Mouse (Mus musculus) embryo, embryonic 10.5 days (tissue): ENCODE data around the gene Zfp984.
A peak's percentile ranks its signal among the peaks of the same experiment; 100 is the strongest.
"Not testable (repeated sequence)": the region's sequence is repeated elsewhere in the genome, so short reads cannot be mapped to it uniquely, and the experiment has no call there.

Experiments used
- DNase-seq: peaks from one replicate; pipeline ENCODE4 v3.0.0-alpha.2; 2015; ENCODE audit warnings: low spot score

Zfp984 gene

DNA sequence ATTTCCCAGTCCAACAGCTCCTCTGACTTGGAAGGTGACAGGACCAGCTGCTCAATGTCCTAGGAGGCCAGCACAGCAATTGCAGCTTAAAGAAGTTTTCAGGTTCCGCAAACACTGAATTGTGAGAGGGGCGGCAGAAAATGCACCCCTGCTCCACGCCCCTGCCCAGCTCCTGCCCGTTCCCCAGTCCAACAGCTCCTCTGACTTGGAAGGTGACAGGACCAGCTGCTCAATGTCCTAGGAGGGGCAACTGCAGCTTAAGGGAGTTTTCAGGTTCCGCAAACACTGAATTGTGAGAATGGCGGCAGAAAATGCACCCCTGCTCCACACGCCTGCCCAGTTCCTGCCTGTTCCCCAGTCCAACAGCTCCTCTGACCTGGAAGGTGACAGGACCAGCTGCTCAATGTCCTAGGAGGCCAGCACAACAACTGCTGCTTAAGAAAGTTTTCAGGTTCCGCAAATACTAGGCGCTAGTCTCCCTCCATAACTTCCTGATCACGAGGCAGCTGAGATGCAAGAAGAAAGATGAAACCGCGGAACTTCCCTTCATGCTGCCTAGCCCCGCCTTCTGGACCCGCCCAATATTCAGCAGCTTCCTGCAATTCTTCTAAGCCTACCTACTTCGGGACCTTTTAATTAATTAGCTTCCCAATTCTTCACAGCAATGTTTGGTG is at the start of gene Zfp984:
Gene Zfp984 (minus strand): TSS at position 497 of the 674 bp plus-strand sequence.
- peak; percentile 83 for DNase-seq

DNA sequence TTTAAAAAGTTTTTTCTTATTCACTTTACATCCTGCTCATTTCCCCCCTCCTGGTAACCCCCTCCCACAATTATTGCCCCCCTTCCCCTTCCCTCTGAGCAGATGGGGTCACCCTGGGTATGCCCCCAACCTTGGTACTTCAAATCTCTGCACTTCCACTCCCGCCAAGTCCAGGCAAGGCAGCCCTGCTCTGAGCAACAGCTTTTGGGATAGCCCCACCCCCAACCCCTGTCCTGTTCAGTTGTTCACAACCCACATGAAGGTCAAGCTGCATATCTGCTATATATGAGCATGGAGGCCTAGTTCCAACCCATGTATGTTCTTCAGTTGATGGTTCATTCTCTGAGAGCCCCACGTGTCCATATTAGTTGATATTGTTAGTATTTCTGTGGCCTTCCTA is 41.2 kb upstream of the Zfp984 start:
- no peak for DNase-seq

DNA sequence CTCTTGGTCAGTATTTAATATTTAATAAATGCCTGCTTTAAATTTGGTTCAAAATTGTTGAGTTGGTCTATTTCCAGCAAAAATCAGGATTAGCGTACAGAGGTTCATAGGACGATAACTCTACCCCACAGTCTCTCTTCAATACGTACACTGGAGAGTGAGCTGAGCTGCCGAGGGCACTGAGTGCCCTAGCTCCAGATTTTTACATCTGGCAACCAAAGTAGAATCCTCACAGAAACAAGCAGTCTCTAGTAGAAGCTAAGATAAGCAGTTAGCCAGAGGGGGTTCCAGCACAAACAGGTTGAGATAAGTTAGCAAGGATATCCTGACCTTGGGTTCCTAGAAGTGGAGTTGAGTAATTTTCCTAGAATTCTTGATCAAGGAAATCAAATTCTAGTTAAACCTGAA is 39.0 kb upstream of the Zfp984 start:
- no peak for DNase-seq

DNA sequence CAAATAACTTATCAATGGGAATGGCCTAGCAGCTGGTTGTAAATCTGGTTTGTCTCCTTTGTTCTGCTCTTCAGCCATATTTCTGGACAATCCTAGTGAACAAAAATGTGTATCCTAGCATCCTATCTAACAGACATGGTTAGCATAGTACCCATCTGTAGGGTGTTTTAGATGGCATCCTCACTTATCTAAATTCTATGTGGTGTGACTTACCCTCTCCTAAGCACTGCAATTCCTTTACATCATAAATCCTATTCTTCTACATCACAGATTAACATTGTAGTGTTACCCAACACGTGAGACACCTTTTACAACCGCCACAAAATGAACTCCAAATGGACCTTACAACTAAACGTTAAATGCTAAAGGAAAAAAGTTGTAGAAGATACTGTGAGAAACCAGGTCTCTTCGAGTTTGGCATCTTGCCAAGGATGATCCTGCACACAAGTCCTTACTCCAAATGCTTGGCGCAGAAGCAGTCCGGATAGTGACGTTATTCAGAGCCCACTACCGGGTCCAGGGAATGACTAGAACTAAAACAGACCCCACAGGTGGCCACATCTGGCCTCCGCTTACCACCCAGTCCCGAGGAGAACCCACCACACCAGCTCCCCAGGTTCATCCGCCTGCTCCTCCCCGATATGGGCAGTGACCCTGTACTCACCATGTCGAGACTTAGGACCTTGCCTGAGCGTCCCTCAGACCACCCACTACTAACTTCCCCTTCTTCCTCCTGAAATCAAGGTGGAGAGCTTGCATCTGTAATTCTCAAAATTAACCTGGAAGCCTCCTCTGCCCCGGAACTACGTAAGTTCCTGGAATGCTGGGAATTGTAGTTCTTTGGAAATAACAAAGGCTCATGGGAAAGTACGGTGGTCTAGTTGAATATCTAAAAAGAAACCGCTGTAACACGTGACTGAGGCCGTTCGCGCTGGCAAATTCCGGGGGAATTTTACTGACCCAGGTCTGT is 38.3 kb upstream of the Zfp984 start, which contains the start of gene Zfp933:
Gene Zfp933 (minus strand): TSS at position 753 of the 970 bp plus-strand sequence.
- DNase-seq: peak; percentile 96

DNA sequence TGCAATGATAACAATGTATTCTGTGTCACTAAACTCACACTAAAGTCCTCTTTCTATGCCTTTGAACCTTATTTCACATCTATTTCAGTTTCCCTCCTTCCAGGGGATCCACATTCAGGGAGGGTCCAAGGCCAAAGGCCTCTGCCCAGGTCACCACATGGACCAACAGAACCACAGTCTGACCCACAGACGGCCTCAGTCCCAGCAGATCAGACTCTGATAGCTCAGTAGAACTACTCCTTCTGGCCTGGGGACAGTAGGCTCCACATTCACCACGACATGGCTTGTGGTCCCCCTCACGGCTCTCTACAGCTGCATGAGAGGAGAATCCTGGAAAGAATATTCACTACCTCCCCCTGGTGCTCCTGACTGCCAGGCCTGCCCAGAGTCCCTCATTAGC is 33.3 kb upstream of the Zfp984 start:
- DNase-seq: no peak

DNA sequence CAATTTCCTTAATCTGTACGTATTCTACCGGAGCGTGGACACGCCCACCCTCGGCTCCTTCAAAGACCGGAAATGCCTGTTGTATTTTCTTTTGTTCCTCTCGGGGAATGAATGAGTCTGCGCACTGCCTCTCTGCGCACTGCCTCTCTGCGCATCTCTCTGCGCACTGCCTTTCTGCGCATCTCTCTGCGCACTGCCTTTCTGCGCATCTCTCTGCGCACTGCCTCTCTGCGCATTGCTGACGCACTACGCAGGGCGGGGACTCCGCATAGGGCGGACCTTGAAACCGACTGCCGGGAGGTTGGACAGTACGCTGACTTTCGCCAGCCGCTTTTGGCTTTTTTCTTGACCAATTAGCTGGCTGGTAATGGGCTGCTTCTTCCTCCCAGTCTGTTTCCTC is 29.7 kb upstream of the Zfp984 start:
- not testable (repeated sequence) for DNase-seq

DNA sequence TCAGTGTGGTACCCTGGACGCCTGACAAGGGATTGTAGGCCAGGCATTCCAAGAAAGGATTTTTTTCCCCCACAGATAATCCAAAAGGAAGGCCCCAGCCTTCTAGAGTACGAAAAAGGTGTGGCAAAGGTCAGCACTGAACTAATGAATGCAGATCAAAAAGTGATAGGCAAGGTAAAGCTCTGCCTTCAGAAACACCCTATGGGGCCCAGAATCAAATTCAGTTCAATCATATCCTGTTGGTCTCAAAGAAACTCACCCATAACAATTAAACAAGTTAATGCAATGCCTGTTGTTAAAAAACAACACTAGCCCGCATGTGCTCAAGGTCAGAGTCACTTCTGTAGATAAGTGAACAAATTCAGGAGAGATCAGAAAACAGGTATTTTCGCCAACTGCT is 14.8 kb upstream of the Zfp984 start:
- no peak for DNase-seq

DNA sequence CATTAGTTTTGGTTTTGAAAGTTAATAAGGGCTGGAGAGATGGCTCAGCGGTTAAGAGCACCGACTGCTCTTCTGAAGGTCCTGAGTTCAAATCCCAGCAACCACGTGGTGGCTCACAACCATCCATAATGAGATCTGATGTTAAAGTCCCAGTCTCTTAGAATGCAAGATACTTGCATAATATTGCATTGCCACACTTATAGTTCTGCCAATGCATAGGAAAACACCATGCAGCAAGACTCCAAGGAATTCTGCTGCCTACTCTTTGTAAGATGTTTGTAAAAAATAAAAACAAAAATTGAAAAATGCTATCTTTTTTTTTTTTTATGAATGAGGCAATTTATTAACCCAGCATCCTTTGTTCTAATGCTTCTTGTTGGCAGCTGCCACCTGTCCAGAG is 11.8 kb upstream of the Zfp984 start:
- not testable (repeated sequence) for DNase-seq

DNA sequence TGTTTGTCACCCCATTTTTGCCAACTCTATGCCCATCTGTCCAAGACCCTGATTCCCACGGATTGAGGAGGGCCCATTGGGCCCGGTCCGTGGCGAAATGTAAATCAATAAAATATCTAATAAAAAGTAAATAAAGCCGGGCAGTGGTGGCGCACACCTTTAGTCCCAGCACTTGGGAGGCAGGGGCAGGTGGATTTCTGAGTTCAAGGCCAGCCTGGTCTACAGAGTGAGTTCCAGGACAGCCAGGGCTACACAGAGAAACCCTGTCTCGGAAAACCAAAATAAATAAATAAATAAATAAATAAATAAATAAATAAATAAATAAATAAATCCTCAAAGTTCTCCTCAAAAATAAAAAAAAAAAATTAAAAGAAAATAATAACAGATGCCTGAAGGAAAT is 10.1 kb upstream of the Zfp984 start:
- DNase-seq: not testable (repeated sequence)

DNA sequence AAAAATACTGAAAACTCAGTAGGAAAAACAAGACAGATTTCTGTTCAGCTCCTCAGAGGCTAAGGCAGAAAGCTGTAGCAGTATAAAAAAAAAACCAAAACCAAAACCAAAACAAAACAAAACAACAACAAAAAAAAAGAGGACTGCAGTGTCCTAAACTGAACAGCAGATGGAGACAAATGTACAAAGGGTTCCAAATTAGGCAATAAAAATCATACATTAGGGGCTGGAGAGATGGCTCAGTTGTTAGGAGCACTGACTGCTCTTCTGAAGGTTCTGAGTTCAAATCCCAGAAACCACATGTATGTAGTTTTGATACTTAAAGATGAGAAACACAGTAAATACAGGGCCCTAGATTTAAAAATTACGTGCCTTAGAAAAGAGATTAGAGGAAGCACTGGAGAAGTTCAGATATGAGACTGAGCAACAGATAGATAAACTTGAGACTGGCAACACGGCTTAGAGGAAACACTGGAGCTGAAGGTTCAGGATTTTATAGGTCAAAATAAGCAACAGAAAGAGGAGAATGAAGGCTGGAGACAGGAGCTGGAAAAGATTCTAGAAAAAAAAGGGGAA is 5.1 kb upstream of the Zfp984 start:
- no peak for DNase-seq

DNA sequence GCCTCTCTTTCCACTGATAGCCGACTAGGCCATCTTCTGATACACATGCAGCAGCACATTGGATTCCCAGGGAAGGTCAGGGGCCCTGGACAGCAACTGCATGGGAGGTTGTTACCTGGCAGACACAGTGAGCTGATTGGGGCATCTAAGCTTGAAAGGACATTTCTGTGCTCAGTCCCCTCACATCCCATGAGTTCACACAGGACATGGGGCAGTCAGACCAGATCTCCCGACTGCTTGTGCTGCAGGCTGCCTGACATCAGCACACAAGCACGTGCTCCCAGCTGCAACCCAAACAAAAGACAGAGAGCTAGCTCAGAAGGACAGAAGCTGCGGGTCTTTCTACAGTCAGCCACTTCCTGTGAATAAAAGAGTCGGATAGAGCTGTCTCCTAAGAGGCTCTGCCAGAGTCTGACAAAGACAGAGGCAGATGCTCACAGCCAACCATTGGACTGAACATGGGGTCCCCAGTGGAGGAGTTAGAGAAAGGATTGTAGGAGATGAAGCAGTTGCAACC is 3.7 kb upstream of the Zfp984 start:
- no peak for DNase-seq

DNA sequence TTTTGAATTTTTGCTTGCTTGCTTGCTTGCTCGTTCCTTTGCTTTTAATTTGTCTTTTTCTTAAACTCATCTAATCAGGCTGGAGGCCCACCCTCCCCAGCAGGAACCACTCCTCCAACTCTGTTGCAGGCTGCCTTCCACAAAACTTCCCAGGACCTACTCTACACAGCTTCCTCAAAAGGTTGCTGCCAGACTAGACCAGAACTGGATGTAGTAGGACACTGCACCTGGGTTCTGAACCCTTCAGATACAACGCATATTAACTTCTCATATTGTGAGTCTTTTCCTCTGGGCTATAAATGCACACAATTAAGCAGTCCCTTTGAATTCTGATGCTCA is 347 bp upstream of the Zfp984 start:
- not testable (repeated sequence) for DNase-seq

DNA sequence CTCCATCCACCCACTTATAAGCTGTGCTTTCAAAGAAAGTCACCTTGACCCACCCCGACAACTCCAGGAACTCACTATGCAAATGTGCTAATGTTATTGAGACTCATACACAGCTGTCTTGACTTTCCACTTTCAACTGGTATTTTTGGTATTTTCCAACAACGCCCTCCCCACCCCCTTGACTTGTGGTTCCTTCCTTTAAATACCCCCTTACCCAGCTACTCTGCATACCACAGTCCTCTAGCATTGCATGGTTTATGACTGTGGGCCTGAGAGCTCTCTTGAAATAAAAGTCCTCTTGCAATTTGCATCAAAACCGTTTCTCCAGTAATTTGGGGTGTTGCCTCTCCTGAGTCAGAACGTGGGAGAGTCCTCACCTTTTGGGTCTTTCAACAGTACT is 1.1 kb downstream of the Zfp984 start:
- not testable (repeated sequence) for DNase-seq

DNA sequence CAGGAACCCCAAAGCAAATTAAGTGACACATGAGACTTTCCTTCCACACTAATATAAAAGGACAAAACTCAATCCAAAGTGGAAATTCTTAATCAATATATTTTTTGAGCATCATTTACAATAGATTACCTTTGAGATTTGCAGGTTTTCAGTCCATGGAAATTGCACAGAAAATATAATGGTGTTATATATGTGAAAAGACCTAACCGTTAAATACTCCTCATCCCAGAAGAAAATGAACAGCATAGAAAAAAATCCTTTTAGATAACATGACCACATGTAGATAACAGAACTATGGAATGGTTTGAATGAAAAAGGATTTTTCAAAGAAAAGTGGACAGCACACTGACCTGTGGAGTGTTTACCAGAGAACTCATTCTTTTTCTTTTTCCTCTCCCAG is 14.3 kb downstream of the Zfp984 start:
- not testable (repeated sequence) for DNase-seq

DNA sequence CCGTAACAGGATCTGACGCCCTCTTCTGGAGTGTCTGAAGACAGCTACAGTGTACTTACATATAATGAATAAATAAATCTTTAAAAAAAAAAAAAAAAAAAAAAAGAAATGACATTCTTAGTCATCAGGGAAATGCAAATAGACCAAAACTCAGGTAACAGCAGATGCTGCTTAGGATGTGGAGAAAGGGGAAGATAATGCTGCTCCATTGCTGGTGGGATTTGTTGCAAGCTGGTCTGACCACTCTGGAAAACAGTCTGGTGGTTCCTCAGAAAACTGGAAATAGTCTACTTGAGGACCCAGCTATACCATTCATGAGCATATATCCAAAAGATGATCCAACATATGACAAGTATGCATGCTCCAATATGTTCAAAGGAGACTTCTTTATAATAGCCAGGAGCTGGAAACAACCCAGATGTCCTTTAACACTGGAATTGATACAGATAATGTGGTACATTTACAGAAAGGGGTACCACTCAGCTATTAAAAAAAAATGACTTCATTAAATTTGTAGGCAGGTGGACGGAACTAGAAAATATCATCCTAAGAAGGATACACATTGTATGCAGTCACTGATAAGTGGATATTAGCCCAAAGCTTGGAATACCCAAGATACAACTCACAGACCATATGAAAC is 15.4 kb downstream of the Zfp984 start:
- not testable (repeated sequence) for DNase-seq

DNA sequence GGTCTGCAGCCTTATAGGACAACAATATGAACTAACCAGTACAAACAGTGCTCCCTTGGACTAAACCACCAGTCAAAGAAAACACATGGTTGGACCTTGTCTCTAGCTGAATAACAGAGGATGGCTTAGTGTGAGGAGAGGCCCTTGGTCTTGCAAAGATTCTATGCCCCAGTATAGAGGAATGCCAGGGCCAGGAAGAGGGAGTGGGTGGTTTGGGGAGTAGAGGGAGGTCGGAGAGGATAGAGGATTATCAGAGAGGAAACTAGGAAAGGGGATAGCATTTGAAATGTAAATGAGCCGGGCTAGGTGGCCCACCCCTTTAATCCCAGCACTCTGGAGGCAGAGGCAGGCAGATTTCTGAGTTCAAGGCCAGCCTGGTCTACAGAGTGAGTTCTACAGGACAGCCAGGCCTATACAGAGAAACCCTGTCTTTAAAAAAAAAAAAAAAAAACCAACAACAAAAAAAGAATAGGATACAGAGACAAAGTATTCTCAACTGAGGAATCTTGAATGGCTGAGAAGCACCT is 16.1 kb downstream of the Zfp984 start:
- DNase-seq: not testable (repeated sequence)

DNA sequence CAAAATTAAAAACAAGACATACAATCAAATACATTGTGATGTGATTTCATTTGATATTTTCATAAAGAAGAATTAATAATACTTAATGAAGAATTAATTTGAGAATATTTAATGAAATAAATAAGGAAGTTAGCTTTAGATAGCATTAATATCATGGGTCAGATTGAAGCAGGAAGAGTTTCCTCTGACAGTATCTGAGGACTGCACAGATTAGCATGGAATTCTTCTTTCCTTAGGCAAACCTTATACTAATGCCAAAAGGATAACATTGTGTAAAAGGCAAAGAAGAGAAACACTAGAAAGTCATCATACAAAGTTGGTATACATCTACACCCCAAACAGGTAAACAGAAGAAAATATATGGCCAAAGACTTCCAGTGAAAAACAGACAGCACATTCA is 17.9 kb downstream of the Zfp984 start:
- not testable (repeated sequence) for DNase-seq

DNA sequence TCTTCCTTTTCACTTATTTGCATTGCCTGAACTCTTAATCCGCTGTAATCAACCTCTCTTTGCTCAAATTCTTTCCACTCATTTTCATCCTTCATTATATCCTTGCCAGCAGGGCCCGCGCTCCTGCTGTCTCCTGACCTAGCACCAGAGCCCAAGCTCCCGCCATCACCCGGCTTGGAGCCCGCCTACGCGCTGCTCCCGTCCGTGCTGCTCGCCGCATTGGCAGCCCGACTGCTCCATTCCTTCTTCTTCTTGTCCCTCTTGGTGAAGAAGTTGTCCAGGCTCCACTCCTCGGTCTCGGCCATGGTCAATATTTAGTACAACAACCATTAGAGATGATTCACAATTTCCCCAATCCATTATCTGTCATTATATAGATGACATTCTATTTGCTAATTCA is 63.3 kb downstream of the Zfp984 start:
- DNase-seq: not testable (repeated sequence)

DNA sequence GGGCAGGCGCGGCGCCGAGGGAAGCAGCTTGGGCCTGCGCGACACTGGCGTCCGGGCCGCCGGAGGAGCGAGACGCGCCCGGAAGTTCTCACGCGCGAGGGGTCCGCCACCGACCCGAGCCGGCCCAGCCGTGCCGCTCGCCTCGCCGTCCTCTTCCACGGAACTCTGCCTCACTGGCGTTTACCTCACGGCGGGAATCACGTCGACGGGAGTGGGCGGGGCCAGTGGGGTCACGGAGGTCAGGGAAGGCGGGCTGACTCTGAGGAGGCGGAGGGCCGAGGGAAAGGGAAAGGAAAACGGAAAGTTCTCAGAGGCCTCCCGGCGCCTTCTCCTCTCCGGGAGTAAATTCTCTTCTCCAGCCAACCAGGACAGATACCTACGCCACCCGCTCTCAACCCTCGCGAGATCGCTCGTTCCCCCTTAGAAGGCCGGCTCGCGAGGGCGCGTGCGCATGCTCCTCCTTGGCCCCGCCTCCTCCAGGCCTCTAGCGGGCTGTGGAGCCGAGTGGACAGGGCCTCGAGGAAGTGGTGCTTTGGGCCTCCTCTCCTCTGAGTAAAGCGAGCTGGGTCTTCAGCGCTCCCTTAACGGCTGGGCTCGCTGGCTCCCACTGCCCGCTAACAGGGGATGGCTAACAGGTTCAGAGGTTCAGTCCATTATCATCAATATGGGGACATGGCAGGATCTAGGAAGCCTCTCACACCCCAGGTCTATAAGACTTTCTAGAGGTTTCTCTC is 70.8 kb downstream of the Zfp984 start:
- DNase-seq: peak; percentile 23
